Mouse (Mus musculus) monocyte, adult 5-6 weeks (primary cell): Measurements from ENCODE around the gene Gpr137. TPM values are rescaled to one million over a fixed set of nuclear protein-coding genes. Genes with fewer than 3 reads are reported as not detected.
"Not testable (repeated sequence)": the region's sequence is repeated elsewhere in the genome, so short reads cannot be mapped to it uniquely, and the experiment has no call there.

Experiments
- ATAC-seq: fragments of 153-309, 156-312 bp; replicated peaks from 2 replicates; pipeline ENCODE4 v1.8.0; 2017; ENCODE audit warnings: mild to moderate bottlenecking; ENCODE audit not compliant: low TSS enrichment, insufficient number of reproducible peaks, severe bottlenecking, poor library complexity, low FRiP score
- total RNA-seq: library from RNA; stranded (forward); fragments of 200-1000, 200-491, 200-594 nt; gene quantifications from 3 replicates; pipeline ENCODE4 v1.2.3, GENCODE M21; 2017

The Gpr137 gene
- total RNA-seq: 13.1 to 16.8 TPM (median 14.2 TPM) in 3 replicates

GRCm38 (mm10) chr19:6942249-6942691, at the start of gene Gpr137:
TSS of gene Gpr137 (minus strand) at chr19:6942480.
- ATAC-seq: peak; percentile 75

DNA sequence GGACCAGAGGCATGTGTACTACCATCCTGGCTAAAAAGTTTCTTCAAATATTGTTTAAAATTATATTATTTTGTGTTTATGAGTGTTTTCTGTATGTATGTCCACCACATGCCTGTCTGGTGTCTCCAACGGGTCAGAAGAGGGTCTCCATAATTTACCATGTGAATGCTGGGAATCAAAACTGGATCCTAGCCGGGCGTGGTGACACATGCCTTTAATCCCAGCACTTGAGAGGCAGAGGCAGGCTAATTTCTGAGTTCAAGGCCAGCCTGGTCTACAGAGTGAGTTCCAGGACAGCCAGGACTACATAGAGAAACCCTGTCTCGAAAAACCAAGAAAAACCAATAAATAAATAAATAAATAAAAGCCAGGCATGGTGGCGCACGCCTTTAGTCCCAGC, 48.9 kb upstream of the Gpr137 start:
- not testable (repeated sequence) for ATAC-seq

GRCm38 (mm10) chr19:6990712-6991111, 48.4 kb upstream of the Gpr137 start:
- no peak for ATAC-seq

- no peak for ATAC-seq
Observed at GRCm38 (mm10) chr19:6989251-6989650, 47.0 kb upstream of the Gpr137 start.

GRCm38 (mm10) chr19:6987904-6988285, 45.6 kb upstream of the Gpr137 start:
- no peak for ATAC-seq

GRCm38 (mm10) chr19:6987061-6987903, 45.0 kb upstream of the Gpr137 start, which contains the start of gene Vegfb:
TSS of gene Vegfb (minus strand) at chr19:6987651.
- ATAC-seq: no peak

DNA sequence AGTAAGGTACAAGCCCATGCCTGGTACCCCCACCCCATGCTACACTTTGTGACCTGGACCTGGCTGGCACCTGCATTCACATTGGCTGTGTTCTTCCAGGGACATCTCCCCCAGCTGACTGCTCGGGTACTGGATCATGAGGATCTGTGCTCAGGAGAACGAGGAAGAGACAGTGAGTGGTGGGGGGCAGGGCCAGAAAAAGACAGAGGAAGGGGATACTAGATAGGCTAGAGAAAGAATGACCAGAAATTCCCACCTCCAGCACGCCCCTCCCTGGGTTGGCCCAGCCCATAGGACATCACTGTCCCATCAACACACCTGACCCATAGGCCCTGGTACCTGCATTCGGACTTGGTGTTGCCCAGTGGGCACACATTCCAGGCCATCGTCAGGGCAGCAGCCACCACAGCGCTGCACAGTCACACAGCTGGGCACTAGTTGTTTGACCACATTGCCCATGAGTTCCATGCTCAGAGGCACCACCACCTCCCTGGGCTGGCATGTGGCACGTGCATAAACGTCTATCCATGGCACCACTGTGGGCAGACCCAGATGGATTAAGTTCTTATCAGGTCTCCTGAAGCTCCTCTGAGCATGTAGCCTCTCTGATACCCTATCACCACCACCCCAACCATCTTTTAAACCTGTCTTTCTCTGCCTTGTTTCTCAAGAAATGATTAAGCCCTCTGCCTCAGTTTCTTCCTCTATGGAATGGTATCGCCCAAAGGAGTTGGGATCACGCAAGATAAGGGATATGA, 43.9 kb upstream of the Gpr137 start:
- ATAC-seq: no peak

- ATAC-seq: no peak
Observed at GRCm38 (mm10) chr19:6985300-6985699, 43.0 kb upstream of the Gpr137 start.

- no peak for ATAC-seq
Observed at GRCm38 (mm10) chr19:6983621-6984020, 41.3 kb upstream of the Gpr137 start.

- ATAC-seq: no peak
Observed at GRCm38 (mm10) chr19:6981465-6981864, 39.2 kb upstream of the Gpr137 start.

GRCm38 (mm10) chr19:6980381-6981093, 38.3 kb upstream of the Gpr137 start, which contains the start of gene Fkbp2:
TSS of gene Fkbp2 (minus strand) at chr19:6980501.
- ATAC-seq: peak; percentile 70

DNA sequence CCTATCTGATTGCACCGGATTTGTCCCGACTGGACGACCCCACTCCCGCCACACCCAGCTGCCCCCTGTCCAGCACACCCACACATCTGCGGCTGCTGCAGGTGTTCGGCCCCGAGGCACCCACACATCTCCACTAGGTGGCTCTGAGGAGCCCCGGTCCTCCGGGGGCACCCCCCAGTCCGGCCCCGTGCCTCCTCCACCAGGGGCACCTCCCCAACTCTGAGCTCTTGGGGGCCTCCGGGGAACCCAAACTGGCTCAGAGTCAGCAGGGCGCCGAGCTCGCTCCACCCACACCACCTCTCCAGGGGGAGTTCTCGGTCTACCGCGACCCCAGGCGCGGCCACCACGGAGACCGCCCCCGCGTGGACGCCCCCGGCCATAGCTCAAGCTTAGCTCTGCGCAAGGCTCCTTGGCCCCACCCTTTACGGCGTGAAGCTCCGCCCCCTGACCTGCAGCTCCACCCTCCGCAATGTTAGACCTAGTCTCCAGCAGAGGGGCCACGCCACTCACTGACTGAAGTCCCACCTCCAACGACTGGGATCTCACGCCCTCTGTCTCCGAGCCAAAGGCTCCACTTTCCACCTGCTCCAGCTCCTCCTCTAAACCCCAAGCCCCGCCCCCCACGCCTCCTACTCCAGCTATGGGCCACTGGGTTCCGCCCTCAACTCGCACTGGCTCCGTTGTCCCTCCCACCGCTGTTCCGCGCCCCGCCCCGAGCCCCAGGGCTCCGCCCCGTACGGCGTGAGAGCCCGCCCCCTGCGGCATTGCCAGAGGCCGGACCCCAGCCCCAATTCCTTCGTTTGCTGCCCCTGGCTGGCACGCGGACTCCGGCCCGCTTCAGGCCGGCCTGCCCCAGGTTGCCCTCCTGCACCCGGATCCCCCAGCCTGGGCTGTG, 37.5 kb upstream of the Gpr137 start:
- ATAC-seq: peak; percentile 87

DNA sequence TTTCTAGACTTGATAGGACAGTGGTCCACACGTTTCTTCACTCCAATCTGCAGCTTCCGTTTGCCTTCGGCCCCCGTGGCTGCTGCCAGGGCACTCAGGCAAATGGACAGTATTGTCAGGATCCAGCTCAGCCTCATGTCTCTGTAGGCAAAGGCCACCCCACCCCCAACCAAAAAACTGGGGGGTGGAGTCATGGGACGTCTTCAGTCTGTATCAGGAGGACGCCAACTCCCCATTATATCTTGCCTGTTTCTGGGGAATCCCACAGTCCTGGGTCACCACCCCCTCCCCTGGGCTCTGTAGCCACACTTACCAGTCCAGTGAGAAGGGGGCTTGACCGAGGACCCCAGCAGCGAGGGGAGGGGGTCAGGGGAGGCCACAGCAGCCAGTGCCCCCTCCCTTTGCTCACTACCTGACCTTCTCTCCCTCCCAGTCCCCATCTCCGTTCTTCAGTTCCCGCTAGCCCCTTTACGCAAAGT, 36.8 kb upstream of the Gpr137 start:
- ATAC-seq: no peak

- ATAC-seq: no peak
Observed at GRCm38 (mm10) chr19:6978639-6978974, 36.3 kb upstream of the Gpr137 start.

DNA sequence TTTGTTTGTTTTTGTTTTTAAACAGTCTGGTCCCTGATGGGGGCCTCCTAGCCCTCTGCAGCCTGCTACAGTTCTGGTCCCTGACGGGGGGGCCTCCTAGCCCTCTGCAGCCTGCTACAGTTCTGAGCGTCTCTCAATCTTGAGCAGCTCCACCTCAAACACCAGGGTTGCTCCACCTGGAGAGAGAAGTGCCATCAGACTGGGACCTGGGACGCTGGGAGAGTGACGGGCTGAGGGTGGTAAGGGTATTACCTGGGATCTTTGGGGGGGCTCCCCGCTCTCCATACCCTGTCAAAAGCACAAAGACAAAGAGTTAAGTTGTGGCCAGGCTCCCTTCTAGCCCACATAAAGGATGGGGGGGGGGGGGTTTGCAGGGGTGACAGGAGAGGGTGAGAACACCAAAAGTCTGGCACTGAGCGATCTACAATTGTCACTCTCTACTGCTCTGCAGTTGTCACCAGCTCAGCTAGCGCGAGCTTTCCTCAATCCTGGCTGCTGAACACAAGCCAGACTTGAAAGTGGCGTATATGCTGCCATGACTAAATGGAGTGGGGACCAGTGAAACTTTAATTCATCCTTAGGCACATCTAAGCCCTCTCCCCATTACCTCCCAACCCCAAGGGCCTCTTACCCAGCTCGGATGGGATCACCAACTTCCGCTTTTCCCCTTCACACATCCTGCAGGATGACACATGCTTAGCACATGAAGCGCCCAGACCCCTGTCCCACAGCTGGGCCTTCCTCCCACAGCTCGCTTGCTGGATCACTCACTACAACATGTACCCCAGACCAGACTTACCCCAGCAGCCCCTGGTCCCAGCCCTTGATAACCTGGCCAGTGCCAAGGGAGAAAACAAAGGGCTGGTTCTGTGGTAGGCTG, 35.7 kb upstream of the Gpr137 start:
- no peak for ATAC-seq

GRCm38 (mm10) chr19:6975537-6976521, 33.5 kb upstream of the Gpr137 start, which contains the start of gene Plcb3:
TSS of gene Plcb3 (minus strand) at chr19:6976470.
- ATAC-seq: no peak
